Mouse (Mus musculus): Measurements from ENCODE around the gene Cd2bp2. TPM values are rescaled to one million over a fixed set of nuclear protein-coding genes. Genes with fewer than 3 reads are reported as not detected.
A peak's percentile ranks its signal among the peaks of the same experiment; 100 is the strongest.

The Cd2bp2 gene
- polyA plus RNA-seq, 1 experiment from 2014 or later = 86.2 TPM

- ATAC-seq (ENCODE audit: low FRiP score) = no peak
- peaks cover 19% of the 10 kb centered on the region for H3K27me3 ChIP-seq
- peak overlapping the region; percentile 47 for H3K4me2 ChIP-seq (replicated peaks)
- peak overlapping the region; percentile 25 for H3K4me3 ChIP-seq
- H3K27ac ChIP-seq = no peak overlapping the region
- no peaks in the 10 kb centered on the region for H3K9me3 ChIP-seq (replicated peaks)
- 25% methylated on average over 33 of the region's 33 CpGs for WGBS
- H3K9ac ChIP-seq = peak overlapping the region; percentile 50
- no peaks in the 10 kb centered on the region; the same call in 1 of the 2 replicates for H3K36me3 ChIP-seq
- H3K4me1 ChIP-seq = 0 out of 2 replicates have a peak, but pooled peaks cover 4% of the 10 kb centered on the region
Measured at GRCm38 (mm10) chr7:127214981-127215871, 19.4 kb upstream of the Cd2bp2 start.

- H3K36me3 ChIP-seq = no peaks in the 10 kb centered on the region
- peaks cover 6% of the 10 kb centered on the region for H3K4me1 ChIP-seq
- WGBS = 31% methylated on average over 21 of the region's 21 CpGs
- no peak overlapping the region for H3K4me3 ChIP-seq
- ATAC-seq (ENCODE audit: low FRiP score) = no peak
- peak overlapping the region; percentile 47 for H3K4me2 ChIP-seq (replicated peaks)
- no peaks in the 10 kb centered on the region for H3K9me3 ChIP-seq (replicated peaks)
- H3K27me3 ChIP-seq = peaks cover 19% of the 10 kb centered on the region
- no peak overlapping the region for H3K27ac ChIP-seq
- 0 out of 2 replicates have a peak overlapping the region, but pooled peaks have one; percentile 23 for H3K9ac ChIP-seq
Measured at GRCm38 (mm10) chr7:127214521-127214920, 18.7 kb upstream of the Cd2bp2 start.

- Histone ChIP-seq H3K27ac (no peak overlapping the region), H3K4me3 (no peak overlapping the region), H3K27me3 (peaks cover 19% of the 10 kb centered on the region), H3K9me3 (replicated peaks) (no peaks in the 10 kb centered on the region), H3K9ac (no peak overlapping the region), H3K4me2 (replicated peaks) (peak overlapping the region; percentile 47; the same call in 1 of the 2 replicates), H3K4me1 (peaks cover 11% of the 10 kb centered on the region), H3K36me3 (no peaks in the 10 kb centered on the region)
- ATAC-seq (ENCODE audit: low FRiP score) = no peak
- 56% methylated on average over 12 of the region's 12 CpGs for WGBS
Measured at GRCm38 (mm10) chr7:127213930-127214329, 18.1 kb upstream of the Cd2bp2 start.

- Histone ChIP-seq H3K4me1 (peaks cover 11% of the 10 kb centered on the region), H3K36me3 (no peaks in the 10 kb centered on the region), H3K27me3 (peaks cover 19% of the 10 kb centered on the region), H3K9me3 (replicated peaks) (no peaks in the 10 kb centered on the region), H3K9ac (no peak overlapping the region), H3K4me3 (no peak overlapping the region), H3K4me2 (replicated peaks) (no peak overlapping the region), H3K27ac (no peak overlapping the region)
- 40% methylated on average over 7 of the region's 7 CpGs for WGBS
- no peak for ATAC-seq (ENCODE audit: low FRiP score)
Measured at GRCm38 (mm10) chr7:127213485-127213884, 17.6 kb upstream of the Cd2bp2 start.

- no peak overlapping the region for H3K27ac ChIP-seq
- no peaks in the 10 kb centered on the region for H3K9me3 ChIP-seq (replicated peaks)
- no peaks in the 10 kb centered on the region for H3K36me3 ChIP-seq
- H3K9ac ChIP-seq = no peak overlapping the region
- peaks cover 19% of the 10 kb centered on the region for H3K27me3 ChIP-seq
- H3K4me3 ChIP-seq = no peak overlapping the region
- ATAC-seq (ENCODE audit: low FRiP score) = no peak
- 92% methylated on average over 12 of the region's 12 CpGs for WGBS
- peaks cover 11% of the 10 kb centered on the region for H3K4me1 ChIP-seq
- no peak overlapping the region for H3K4me2 ChIP-seq (replicated peaks)
Measured at GRCm38 (mm10) chr7:127212432-127213250, 16.8 kb upstream of the Cd2bp2 start.

GRCm38 (mm10) chr7:127211014-127211745 lies 15.3 kb upstream of the Cd2bp2 start:
- peaks cover 19% of the 10 kb centered on the region for H3K27me3 ChIP-seq
- no peak overlapping the region for H3K9ac ChIP-seq
- no peaks in the 10 kb centered on the region for H3K36me3 ChIP-seq
- no peaks in the 10 kb centered on the region for H3K9me3 ChIP-seq (replicated peaks)
- H3K4me3 ChIP-seq = no peak overlapping the region
- WGBS = 71% methylated on average over 5 of the region's 5 CpGs
- no peak overlapping the region for H3K4me2 ChIP-seq (replicated peaks)
- no peak for ATAC-seq (ENCODE audit: low FRiP score)
- H3K4me1 ChIP-seq = peaks cover 22% of the 10 kb centered on the region
- H3K27ac ChIP-seq = no peak overlapping the region

- ATAC-seq (ENCODE audit: low FRiP score) = no peak
- Histone ChIP-seq H3K4me3 (no peak overlapping the region), H3K27ac (no peak overlapping the region), H3K9ac (no peak overlapping the region), H3K36me3 (peaks cover 1% of the 10 kb centered on the region), H3K9me3 (replicated peaks) (no peaks in the 10 kb centered on the region), H3K4me1 (peaks cover 29% of the 10 kb centered on the region), H3K27me3 (peaks cover 19% of the 10 kb centered on the region), H3K4me2 (replicated peaks) (no peak overlapping the region)
- WGBS = 92% methylated on average over 4 of the region's 4 CpGs
Measured at GRCm38 (mm10) chr7:127210266-127210665, 14.4 kb upstream of the Cd2bp2 start.

- 78% methylated on average over 5 of the region's 5 CpGs for WGBS
- no peak for ATAC-seq (ENCODE audit: low FRiP score)
- H3K9me3 ChIP-seq (replicated peaks) = no peaks in the 10 kb centered on the region
- H3K4me2 ChIP-seq (replicated peaks) = peak overlapping the region; percentile 61
- peaks cover 16% of the 10 kb centered on the region for H3K27me3 ChIP-seq
- peaks cover 32% of the 10 kb centered on the region for H3K4me1 ChIP-seq
- no peak overlapping the region for H3K9ac ChIP-seq
- H3K4me3 ChIP-seq = no peak overlapping the region
- H3K27ac ChIP-seq = no peak overlapping the region
- peaks cover 6% of the 10 kb centered on the region for H3K36me3 ChIP-seq
Measured at GRCm38 (mm10) chr7:127209851-127210250, 14.0 kb upstream of the Cd2bp2 start.

- peak; percentile 95 for ATAC-seq (ENCODE audit: low FRiP score)
- H3K4me2 ChIP-seq (replicated peaks) = peak within 1 kb of the TSS; percentile 93
- peak within 1 kb of the TSS; percentile 89 for H3K27ac ChIP-seq
- H3K9me3 ChIP-seq (replicated peaks) = no peaks in the 10 kb centered on the region
- H3K27me3 ChIP-seq = peaks cover 5% of the 10 kb centered on the region
- peaks cover 6% of the 10 kb centered on the region for H3K36me3 ChIP-seq
- peak within 1 kb of the TSS; percentile 98 for H3K4me3 ChIP-seq
- peaks cover 28% of the 10 kb centered on the region for H3K4me1 ChIP-seq
- WGBS = under 1% methylated on average over 44 of the region's 44 CpGs
- H3K9ac ChIP-seq = peak within 1 kb of the TSS; percentile 97
Measured at GRCm38 (mm10) chr7:127208553-127209438, 12.9 kb upstream of the Cd2bp2 start, which contains the start of gene Mylpf. Gene Mylpf (plus strand): TSS chr7:127208890.

GRCm38 (mm10) chr7:127208295-127208552 lies 12.4 kb upstream of the Cd2bp2 start, which contains the start of gene Tbc1d10b:
Gene Tbc1d10b (minus strand): TSS chr7:127208468.
- ATAC-seq (ENCODE audit: low FRiP score) = peak; percentile 10; the same call in 1 of the 2 replicates
- Histone ChIP-seq H3K4me2 (replicated peaks) (peak within 1 kb of the TSS; percentile 93), H3K36me3 (peaks cover 12% of the 10 kb centered on the region), H3K27ac (peak within 1 kb of the TSS; percentile 89), H3K9ac (peak within 1 kb of the TSS; percentile 97), H3K4me3 (peak within 1 kb of the TSS; percentile 98), H3K9me3 (replicated peaks) (no peaks in the 10 kb centered on the region), H3K27me3 (peaks cover 1% of the 10 kb centered on the region; the same call in 1 of the 2 replicates), H3K4me1 (peaks cover 28% of the 10 kb centered on the region)
- WGBS = under 1% methylated on average over 34 of the region's 44 CpGs
